Mouse (Mus musculus): ENCODE data around the gene Pla2g16.

Pla2g16 gene

GRCm38 (mm10) chr19:7557328-7557822 lies at the start of gene Pla2g16:
Gene Pla2g16, plus strand, starts transcription at chr19:7557459.
- peak; percentile 57; the same call in 1 of the 2 replicates for ATAC-seq (ENCODE audit: low TSS enrichment)

- no peak for ATAC-seq (ENCODE audit: low TSS enrichment)
These were observed 49.2 kb upstream of the Pla2g16 start for GRCm38 (mm10) chr19:7508026-7508425.

- no peak for ATAC-seq (ENCODE audit: low TSS enrichment)
These were observed 40.8 kb upstream of the Pla2g16 start for GRCm38 (mm10) chr19:7516437-7516836.

- ATAC-seq (ENCODE audit: low TSS enrichment), result no peak
These were observed 35.6 kb upstream of the Pla2g16 start for GRCm38 (mm10) chr19:7521619-7522018.

GRCm38 (mm10) chr19:7522856-7523255 lies 34.4 kb upstream of the Pla2g16 start:
- no peak for ATAC-seq (ENCODE audit: low TSS enrichment)

GRCm38 (mm10) chr19:7523292-7523691 lies 34.0 kb upstream of the Pla2g16 start:
- ATAC-seq (ENCODE audit: low TSS enrichment), result no peak

- no peak for ATAC-seq (ENCODE audit: low TSS enrichment)
These were observed 33.5 kb upstream of the Pla2g16 start for GRCm38 (mm10) chr19:7523781-7524180.

GRCm38 (mm10) chr19:7524879-7525278 lies 32.4 kb upstream of the Pla2g16 start:
- ATAC-seq (ENCODE audit: low TSS enrichment), result no peak

GRCm38 (mm10) chr19:7528639-7529428 lies 28.4 kb upstream of the Pla2g16 start:
- ATAC-seq (ENCODE audit: low TSS enrichment), result peak; percentile 62

GRCm38 (mm10) chr19:7531906-7532305 lies 25.4 kb upstream of the Pla2g16 start:
- peak; percentile 81 for ATAC-seq (ENCODE audit: low TSS enrichment)

GRCm38 (mm10) chr19:7533891-7534290 lies 23.4 kb upstream of the Pla2g16 start:
- ATAC-seq (ENCODE audit: low TSS enrichment), result no peak

GRCm38 (mm10) chr19:7548924-7549323 lies 8.3 kb upstream of the Pla2g16 start:
- no peak for ATAC-seq (ENCODE audit: low TSS enrichment)

GRCm38 (mm10) chr19:7551550-7552300 lies 5.5 kb upstream of the Pla2g16 start:
- ATAC-seq (ENCODE audit: low TSS enrichment), result no peak

- ATAC-seq (ENCODE audit: low TSS enrichment), result no peak
These were observed 5.0 kb upstream of the Pla2g16 start for GRCm38 (mm10) chr19:7552301-7552673.

- no peak for ATAC-seq (ENCODE audit: low TSS enrichment)
These were observed 3.8 kb upstream of the Pla2g16 start for GRCm38 (mm10) chr19:7553441-7553840.

GRCm38 (mm10) chr19:7554881-7555280 lies 2.4 kb upstream of the Pla2g16 start:
- ATAC-seq (ENCODE audit: low TSS enrichment), result no peak

- no peak for ATAC-seq (ENCODE audit: low TSS enrichment)
These were observed 618 bp upstream of the Pla2g16 start for GRCm38 (mm10) chr19:7556641-7557040.

- no peak for ATAC-seq (ENCODE audit: low TSS enrichment)
These were observed 585 bp downstream of the Pla2g16 start for GRCm38 (mm10) chr19:7557844-7558243.

GRCm38 (mm10) chr19:7558675-7559074 lies 1.4 kb downstream of the Pla2g16 start:
- ATAC-seq (ENCODE audit: low TSS enrichment), result no peak

- no peak for ATAC-seq (ENCODE audit: low TSS enrichment)
These were observed 2.7 kb downstream of the Pla2g16 start for GRCm38 (mm10) chr19:7559986-7560385.

- no peak for ATAC-seq (ENCODE audit: low TSS enrichment)
These were observed 4.2 kb downstream of the Pla2g16 start for GRCm38 (mm10) chr19:7561456-7561855.

GRCm38 (mm10) chr19:7562601-7563129 lies 5.4 kb downstream of the Pla2g16 start:
- ATAC-seq (ENCODE audit: low TSS enrichment), result peak; percentile 47; the same call in 1 of the 2 replicates

- no peak for ATAC-seq (ENCODE audit: low TSS enrichment)
These were observed 6.4 kb downstream of the Pla2g16 start for GRCm38 (mm10) chr19:7563676-7564075.
